Mouse (Mus musculus): Measurements from ENCODE around the gene Irf2.

Gene Irf2

DNA sequence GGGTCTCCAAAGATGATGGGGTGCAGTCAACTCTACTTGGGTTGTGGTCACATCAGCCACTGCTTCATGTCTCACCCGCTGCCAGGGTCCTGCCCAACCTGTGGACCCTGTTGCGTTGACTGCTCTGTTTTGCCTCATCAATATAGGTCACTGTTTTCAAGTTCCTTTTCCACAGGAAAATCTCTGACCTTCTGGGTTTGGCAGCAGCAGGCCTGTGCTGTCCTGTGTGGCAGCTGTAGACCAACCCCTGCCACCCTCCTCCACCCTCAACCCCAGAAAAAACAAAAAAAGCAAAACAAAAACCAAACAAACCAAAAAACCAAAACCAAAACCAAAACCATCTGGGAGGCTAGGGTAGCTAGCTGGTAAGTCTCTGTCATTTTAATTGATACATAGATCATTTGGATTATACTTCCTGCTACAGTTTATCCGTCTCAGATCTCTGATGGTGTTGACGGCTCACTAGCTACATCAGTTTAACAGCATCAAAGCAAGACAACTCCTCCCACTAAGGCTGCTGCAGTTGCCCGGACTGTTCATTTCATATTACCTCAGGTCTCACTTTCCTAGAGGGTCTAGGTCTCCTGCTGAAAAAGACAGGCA lies 16.3 kb downstream of the Irf2 start:
- DNase-seq (ENCODE audit: low spot score in 2 of 2): no peak

DNA sequence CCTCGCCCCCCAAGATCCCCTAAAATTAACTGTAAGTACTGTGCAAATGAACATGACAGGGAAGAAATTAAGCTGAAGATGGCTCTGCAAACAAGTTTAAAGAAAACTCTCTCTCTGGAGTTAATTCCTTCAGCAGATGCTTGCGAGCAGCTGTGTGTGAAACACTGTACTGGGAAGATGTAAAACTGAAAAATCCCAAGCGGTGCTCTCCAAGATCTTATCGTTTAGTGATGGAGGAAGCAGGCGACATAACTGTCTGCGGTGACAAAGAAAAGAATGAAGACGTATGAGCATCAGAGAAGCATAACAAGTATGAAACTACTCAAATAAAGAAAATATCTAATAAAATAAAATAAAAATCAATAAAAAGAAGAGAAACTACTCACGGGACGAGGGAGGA lies 18.1 kb downstream of the Irf2 start:
- no peak for DNase-seq (ENCODE audit: low spot score in 2 of 2)

DNA sequence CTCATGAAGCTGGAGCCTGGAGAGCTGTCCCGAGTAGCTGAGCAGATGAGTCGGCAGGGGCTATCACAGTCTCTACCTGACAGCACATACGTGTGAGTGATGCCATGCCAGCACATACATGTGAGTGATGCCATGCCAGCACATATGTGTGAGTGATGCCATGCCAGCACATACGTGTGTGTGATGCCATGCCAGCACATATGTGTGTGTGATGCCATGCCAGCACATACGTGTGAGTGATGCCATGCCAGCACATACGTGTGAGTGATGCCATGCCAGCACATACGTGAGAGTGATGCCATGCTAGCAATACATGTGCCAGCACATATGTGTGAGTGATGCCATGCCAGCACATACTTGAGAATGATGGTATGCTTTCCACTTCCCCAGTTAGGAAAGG lies 18.6 kb downstream of the Irf2 start:
- DNase-seq (ENCODE audit: low spot score in 2 of 2): no peak

DNA sequence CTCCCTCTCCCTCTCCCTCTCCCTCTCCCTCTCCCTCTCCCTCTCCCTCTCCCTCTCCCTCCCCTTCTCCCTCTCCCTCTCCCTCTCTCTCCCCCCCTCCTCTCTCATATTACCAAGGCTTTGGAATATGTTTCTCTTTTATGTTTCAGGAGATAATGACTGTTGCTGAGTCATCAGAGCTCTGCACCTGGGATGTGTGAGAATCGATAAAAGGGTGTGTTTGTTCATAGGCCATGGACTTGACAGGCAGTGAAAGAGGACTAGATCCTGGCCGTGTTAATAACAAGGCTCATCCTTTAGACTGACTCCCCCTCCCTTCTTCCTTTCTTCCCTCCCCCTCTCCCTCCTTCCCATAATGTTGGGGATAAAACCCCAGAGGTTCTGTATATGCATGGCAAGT lies 19.1 kb downstream of the Irf2 start:
- no peak for DNase-seq (ENCODE audit: low spot score in 2 of 2)

DNA sequence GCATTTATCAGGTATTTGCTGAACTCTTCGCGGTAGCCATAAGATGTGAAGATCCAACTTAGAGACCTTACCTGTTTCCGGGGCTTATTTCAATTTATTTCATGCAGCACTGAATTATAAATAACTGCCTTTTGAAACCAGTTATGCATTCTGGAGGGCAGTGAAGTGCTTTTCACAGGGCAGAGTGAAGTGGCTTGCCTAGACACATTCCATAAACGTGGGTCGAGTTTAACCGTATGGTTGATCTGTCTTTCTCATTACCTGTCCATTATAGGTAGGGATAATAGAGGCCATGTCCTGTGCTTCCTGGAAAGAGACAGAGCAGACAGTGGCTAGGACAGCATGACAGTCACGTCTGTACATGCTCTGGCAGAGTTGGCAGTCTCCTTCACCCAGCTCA lies 20.0 kb downstream of the Irf2 start:
- DNase-seq (ENCODE audit: low spot score in 2 of 2): no peak

DNA sequence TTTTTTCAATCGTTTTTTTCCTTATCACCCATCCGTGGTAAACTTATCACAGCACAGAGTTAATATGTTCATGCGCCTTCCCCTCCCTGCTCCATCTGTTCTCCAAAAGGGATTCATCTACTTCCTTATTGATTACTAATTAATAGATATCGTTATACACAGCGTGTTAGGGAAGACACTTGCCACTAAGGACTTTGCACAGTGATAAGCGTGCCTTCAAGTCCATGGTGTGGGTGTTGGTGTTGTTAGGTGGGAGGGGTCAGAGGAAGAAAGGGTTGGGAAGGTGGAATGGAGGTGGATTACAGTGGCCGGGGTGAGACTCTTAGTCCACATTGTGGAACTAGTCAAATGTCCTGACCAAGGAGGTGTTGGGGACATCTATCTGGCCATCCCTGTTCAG lies 21.2 kb downstream of the Irf2 start:
- no peak for DNase-seq (ENCODE audit: low spot score in 2 of 2)

DNA sequence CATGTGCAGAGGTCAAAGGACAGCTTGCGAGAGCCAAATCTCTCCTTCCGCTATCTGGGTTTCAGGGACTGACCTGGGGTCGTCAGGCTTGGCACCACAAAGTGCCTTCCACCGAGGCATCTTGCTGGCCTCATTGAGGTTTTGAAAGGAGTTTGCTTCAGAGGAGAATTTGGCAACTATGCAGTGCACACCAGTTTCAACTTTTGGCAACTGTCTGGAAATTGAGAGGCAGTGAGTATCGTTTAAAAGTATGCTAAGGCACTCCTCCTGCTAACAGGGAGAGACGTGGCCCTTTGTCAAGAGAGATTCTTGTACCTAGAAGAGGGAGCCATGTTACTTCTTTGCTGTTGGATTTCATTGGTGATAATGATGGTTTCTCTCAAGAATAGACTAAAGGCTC lies 21.9 kb downstream of the Irf2 start:
- no peak for DNase-seq (ENCODE audit: low spot score in 2 of 2)

DNA sequence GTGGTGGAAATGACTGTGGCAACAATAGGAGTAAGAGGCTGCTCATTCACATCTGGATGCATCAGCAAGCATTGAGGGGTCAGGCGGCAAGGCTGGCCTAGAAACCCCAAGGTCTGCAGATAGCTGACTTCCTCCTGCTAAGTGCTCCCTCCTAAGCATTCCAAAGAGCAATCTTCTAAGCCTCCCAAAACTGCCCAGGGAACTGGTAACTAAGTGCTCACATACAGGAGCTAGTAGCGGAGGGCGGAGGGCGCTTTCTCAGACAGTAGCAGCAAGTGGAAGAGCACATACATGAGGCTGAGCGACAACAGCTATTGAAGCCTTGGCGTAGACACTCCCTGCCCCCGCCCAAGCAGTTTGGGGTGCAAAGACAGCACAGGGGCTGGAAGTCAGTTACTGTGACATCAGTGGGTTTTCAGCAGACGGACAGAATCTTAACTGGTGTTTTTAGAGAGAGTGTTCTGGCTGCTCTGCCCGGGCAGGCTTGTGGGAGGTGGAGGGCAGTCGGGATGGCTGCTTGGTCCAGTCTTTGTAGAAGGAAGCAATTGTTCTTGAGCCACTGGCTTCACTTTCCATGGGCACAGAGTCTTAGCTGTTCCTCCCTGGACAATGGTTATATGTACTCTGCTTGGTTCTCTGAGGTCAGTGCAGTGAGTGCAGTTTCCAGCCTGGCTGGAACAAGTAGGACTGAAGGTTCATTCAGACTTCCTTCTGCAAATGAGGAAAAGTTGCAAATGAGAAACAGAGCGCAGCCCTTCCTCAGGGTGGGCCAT lies 30.1 kb downstream of the Irf2 start:
- DNase-seq (ENCODE audit: low spot score in 2 of 2): peak; percentile 40 to 44

DNA sequence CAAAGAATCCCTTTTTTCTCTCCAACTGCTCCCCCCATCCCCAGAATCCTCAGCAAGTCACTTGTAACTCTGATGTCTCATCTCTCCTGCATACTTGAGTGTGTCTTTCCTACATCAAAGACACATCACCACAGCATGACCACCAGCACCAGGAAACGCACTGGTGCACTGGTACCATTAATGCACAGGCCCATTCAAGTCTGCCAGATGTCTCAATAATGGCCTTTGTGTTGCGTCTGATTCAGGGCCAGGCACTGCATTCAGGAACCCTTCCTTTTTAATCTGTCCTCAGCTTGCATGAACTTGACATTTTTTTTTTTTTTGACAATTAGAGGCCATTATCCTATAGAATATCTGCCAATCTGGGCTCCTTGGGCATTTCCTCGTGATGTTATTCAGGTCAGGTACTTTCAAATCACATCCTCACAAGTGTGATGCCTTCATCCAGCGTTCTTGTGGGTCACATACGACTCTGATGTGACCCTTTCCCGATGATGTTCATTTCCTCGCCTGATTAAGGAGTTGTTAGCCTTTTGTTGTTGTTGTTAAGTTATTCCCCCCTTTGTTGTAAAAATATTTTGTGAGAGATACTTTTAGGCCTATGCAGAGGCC lies 31.5 kb downstream of the Irf2 start:
- no peak for DNase-seq (ENCODE audit: low spot score in 2 of 2)

DNA sequence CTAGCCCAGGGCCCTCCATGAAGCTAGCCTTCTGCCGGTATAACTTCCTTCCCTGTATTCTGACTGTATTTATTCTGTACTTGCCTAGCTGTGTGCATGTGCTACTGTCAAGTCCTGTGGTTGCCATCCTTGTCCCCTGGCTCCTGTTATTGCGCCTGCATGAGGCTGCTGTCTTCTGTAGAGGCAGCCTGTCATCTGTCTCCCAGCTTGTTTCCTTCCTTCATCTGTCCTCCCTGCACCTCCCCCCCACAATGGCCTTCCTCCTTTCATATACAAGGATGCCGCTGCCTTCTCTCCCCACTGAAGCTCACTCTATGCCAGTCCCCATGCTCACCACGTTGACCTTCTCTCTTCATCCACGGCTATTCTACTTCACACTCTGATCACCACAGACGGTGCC lies 33.3 kb downstream of the Irf2 start:
- no peak for DNase-seq (ENCODE audit: low spot score in 2 of 2)

DNA sequence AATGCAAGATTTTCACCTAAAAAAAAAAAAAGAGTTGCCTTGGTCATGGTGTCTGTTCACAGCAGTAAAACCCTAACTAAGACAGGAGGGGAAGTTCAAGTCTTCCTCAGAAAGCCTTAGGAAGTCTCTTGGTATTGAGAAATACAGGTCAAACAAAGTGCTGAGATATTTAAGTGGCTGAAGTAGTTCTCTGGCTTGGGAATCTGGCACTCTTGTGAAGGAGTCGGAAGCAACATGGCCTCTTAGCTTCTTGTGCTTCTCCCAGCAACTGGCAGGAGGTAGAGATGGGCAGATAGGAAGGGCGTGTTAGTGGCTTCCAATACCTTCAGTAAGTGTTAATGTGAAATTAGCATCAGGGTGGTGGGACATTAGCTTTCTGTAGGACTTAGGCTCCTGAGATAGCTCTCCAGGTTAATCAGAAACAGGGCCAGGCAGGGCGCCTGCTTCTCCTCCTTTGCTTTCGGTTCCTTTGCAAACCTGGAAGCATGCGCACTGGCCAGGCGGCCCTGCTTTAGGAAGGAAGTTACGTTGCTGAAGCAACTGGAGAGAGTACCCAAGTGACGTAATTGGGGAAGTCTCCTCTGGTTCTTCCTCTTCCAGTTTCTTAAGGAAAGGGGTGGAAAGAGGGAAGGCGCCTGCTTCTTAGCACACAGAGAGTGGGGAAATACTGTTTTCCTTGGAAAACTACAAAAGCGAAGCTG lies 38.4 kb downstream of the Irf2 start:
- no peak for DNase-seq (ENCODE audit: low spot score in 2 of 2)

DNA sequence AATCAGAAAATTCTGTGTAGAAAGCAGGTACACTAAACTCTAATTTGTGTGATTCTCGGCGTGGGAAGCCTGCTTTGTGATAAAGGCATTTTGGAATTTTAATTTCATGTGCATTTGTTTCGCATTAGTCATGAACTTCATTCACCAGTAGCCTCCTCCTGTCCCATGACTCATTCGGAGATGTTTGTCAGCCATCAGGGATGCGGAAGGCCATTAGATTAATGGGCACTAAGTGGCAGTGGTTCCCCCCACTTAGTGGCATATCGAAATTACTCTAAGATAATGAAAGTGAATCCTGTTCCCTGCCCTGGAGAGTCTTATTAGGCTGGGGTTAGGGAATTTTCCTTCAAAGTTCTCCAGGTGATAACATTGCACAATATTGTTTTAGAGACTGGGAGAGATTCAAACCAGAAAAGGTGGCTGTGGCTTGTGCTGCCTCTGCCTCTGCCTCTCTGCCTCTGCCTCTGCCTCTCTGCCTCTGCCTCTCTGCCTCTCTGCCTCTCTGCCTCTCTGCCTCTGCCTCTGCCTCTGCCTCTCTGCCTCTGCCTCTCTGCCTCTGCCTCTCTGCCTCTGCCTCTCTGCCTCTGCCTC lies 41.6 kb downstream of the Irf2 start:
- DNase-seq (ENCODE audit: low spot score in 2 of 2): no peak

DNA sequence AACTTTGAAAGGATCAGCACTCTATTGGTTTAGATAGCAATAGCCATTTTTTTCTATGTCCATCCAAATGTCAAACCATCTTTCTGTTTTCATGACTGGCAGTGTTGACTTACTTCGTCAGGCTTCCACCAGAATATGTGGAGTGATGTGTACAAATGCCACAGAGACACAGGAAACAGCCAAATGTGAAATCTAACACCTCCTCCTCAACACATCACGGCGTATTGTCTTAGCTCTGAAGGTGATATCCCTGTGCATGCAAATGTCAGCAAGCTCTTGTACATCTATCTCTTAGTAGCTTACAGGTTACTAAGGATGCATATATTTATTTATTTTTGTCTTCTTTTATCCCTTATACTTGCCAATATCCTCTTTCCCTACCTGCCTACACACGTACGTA lies 42.7 kb downstream of the Irf2 start:
- DNase-seq (ENCODE audit: low spot score in 2 of 2): no peak

DNA sequence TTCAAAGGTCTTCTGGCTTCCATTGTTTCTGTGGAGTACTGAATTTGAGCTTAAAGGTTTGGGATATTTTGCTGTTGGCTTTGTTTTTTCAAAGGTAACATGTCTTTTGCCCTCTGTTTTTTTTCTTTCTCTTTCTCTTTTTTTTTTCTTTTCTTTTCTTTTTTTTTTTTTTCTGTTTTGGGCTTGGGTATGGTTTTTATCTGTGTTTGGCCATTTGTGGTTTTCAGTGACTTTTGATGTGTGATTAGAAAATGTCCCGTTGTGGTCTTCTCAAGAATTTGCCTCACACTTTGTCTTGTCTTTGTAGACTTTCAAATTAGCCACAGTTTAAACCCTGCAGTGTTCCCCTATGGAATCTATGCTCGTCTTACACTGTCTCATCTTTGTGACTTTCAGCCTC lies 45.5 kb downstream of the Irf2 start:
- DNase-seq (ENCODE audit: low spot score in 2 of 2): no peak

DNA sequence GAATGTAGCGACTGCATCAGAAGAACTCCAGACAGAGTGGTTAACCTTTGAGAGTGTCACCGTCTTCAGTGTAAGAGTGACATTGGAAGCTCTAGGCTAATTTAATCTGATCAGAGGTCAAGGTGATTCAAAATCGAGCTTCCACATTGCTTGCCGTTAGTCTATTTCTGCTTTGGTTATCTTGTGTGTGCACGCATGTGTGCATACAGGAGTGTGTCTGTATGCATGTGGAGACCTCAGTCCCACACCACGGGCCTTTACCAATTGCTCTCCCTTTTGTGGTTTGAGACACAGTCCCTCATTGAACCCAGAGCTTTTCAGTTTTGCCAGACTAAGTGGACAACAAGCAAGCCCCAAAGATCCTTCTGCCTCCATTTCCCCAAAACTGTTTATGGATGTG lies 46.4 kb downstream of the Irf2 start:
- DNase-seq (ENCODE audit: low spot score in 2 of 2): no peak

DNA sequence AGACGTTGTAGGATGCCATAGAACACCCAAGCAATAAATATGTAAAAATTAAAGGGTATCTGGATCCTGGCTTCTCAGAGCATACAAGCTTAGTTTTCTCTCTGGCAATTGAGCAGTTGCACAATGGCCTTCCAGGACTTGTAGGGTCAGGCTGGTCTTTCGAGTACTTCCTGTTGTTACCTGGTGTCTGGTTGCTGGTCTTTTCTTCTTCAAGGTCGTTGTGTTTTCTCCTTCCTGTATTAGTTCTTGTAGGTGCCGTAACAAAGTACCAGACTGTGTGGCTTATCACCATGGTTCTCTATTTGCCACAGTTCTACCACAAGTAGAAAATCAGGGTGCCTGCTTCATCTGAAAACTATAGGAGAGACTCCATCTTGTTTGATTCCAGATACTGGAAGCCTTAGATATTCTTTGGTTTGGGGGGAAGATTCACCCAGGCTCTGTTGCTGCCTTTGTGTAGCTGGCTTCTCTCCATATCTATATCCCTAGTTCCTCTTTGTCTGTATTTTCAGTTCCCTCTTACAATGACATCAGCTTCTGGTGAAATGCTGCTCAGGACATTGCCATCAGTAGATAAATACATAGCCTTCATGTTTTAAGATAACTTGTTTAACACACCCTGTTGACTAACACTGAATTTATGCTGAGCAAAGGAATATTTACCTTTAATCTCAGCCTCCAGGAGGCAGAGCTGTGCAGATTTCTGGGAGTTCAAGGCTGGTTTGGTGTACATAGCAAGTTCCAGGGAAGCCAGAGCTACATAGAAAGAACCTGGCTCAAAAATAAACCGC lies 49.8 kb downstream of the Irf2 start:
- DNase-seq (ENCODE audit: low spot score in 2 of 2): no peak

DNA sequence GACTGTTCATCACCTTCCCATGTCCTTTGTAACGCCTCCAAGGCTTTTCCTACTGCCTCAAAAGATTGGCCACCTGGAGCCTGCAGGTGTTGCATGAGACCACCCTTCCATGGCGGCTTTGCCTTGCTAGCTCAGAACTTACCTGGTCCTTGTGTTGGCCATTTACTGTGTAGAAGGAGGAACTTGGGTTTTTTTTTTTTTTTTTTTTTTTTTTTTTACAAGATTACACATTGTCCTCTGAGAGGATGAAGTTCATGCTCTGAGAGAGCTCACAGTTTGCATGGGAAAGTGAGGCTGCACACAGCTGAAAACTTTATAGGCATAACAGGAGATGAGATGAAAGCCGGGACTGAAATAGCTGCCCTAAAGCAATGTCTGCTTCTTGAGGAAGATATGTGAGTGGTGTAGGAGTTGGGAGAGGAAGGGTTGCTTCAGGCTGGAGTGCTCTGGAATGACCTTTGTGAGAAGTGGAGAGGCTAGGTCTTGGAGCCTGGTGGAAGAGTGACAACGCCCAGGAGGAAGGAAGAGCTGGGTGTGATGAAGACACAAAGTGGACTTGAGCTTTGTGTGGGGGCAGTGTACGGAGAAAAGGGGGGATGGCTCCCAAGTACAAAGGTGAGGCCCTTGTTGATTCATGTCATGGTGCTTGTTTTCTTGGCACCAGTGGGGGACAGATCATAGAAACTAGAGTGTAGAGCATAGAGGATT lies 52.3 kb downstream of the Irf2 start:
- no peak for DNase-seq (ENCODE audit: low spot score in 2 of 2)

DNA sequence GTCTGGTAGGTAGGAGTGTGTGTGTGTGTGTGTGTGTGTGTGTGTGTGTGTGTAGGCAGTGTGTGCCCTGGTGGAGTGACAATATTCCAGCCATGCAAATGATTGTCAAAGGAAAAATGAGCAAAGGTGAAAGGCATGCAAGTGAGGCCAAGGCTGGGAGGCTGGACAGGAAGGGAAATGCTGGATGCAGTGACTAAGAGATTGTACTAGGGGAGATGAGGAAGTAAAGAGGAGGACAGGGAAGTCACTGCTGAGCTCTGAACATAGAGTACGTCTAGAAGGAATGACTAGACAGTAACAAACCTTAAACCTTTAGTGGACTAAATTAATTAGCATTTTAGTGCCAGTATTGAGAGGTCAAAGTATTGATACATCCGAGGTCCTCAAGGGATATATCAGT lies 53.1 kb downstream of the Irf2 start:
- DNase-seq (ENCODE audit: low spot score in 2 of 2): no peak

DNA sequence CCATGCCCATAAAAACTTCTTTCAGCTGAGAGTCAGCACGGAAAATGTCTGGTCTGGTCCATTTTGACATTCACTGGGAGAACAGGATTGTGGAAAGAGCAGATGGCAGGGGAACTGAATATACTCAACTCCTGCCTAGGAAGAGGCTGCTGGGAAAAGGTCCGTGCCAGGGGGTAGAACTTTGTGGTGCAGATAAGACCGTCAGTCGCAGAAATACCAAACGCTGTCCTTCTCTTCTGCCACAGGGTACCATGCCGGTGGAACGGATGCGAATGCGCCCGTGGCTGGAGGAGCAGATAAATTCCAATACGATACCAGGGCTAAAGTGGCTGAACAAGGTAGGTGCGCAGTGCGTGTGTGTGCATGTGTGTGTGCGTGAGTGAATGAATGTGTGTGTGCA lies 53.7 kb downstream of the Irf2 start:
- DNase-seq (ENCODE audit: low spot score in 2 of 2): no peak

DNA sequence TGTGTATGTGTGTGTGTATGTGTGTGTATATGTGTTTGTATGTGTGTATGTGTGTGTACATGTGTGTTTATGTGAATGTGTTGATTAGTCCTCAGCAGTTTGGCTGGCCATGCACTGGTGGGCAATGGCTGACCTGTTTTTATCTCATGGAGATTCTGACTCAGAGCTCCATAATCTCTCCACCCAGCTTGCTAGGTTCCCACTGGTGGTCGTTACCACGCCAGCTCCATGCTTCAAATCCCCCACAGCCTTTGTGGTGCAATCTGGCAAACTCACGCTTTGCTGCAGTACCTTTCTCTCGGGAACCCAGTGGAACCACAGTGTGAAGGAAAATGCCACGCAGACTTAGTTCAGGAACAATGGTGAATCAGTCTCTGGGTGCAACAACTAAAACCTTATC lies 54.8 kb downstream of the Irf2 start:
- no peak for DNase-seq (ENCODE audit: low spot score in 2 of 2)

DNA sequence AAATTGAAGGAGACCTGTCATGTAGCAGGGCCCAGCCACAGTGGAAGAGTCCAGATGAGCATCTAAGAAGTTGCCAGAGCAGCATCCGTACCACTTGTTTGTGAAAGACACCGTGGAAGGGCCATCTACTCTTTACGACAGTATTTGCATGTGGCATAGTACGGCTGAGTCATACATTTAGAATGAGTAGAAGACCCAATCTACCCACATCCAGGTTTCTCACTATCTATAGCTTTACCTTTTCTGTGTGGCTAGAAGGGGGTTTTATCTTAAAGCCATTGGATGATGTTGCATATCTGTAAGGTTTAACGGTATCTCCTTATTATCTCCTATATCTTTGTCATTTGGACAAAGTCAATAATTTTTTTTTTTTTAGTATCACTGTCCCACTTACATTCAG lies 59.7 kb downstream of the Irf2 start:
- no peak for DNase-seq (ENCODE audit: low spot score in 2 of 2)

Measured in right cerebral cortex, postnatal 36 days (tissue).